Mouse (Mus musculus): ENCODE data around the gene Wipf3. TPM values are rescaled to one million over a fixed set of nuclear protein-coding genes. Genes with fewer than 3 reads are reported as not detected.

The Wipf3 gene
- polyA plus RNA-seq, 1 experiment from 2014 or later, result 2.8 TPM

DNA sequence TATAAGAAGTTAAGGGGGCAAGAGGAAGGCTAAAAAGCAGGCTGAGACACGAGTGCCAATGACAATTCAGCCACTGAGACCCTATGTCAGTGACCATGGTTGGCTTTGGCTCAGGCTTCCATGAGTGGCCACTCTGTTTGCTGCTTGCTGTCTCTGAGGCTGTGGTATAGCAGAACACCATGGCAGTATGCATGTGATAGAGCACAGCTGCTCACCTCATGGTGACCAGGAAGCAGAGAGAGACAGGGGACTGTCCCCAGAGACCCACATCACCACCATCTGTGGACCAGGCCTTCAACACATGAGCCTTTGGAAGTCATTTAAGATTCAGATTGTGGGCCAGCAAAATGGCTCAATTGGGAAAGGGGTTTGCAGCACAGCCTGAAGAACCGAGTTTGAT lies 114.2 kb downstream of the Wipf3 start:
- Histone ChIP-seq H3K4me3 (ENCODE audit: low read depth, low read length) (no peak overlapping the region), H3K27ac (ENCODE audit: low read depth, low read length) (no peak overlapping the region), H3K27me3 (ENCODE audit: control insufficient read depth, insufficient read depth, low read length) (no peaks in the 10 kb centered on the region), H3K9ac (replicated peaks; ENCODE audit: low read depth, low read length) (no peak overlapping the region), H3K9me3 (ENCODE audit: control insufficient read depth, low read length) (no peaks in the 10 kb centered on the region), H3K36me3 (ENCODE audit: control insufficient read depth, insufficient read depth, low read length) (no peaks in the 10 kb centered on the region), H3K4me1 (ENCODE audit: control insufficient read depth, insufficient read depth, low read length) (no peaks in the 10 kb centered on the region), H3K4me2 (ENCODE audit: low read depth, low read length) (no peak overlapping the region)
- 80% methylated on average over 2 of the region's 2 CpGs for WGBS
- ATAC-seq (ENCODE audit: low read depth), result no peak

DNA sequence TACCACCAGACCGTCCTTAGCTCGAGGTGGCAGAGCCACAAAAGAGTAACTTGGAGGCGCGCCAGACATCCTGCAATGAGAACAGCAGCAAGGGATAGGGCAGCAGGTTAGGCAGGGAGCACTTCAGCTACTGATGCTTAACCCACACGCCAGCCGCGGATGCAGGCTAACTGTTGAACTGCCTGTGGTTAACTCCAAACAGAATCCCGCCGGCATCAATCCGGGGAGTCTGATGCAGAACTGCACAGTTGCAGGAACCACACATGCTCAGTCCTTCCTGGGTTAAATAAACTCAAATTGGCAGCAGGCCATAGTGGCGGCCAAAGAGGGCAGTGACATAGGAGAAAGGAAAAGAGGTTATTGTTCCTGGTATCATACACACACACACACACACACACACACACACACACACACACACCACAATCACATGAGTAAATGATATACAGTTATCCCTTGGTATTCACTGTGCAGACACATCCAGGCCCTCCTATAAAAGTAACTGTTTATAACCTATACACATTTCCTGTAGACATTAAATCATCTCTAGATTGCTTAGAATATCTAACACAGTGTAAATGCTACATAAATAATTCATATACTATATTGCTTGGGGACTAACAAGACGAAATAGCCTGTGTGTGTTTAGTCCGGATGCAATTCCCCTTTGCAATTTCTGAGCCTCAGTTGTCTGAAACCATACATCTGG lies 119.1 kb downstream of the Wipf3 start:
- 50% methylated on average over 13 of the region's 13 CpGs for WGBS
- no peak overlapping the region for H3K9ac ChIP-seq (replicated peaks; ENCODE audit: low read depth, low read length)
- H3K4me1 ChIP-seq (ENCODE audit: control insufficient read depth, insufficient read depth, low read length), result peaks cover 7% of the 10 kb centered on the region; the same call in 1 of the 2 replicates
- H3K9me3 ChIP-seq (ENCODE audit: control insufficient read depth, low read length), result no peaks in the 10 kb centered on the region
- peak; percentile 57; the same call in 1 of the 2 replicates for ATAC-seq (ENCODE audit: low read depth)
- H3K27ac ChIP-seq (ENCODE audit: low read depth, low read length), result peak overlapping the region; percentile 13; the same call in 1 of the 2 replicates
- H3K4me3 ChIP-seq (ENCODE audit: low read depth, low read length), result no peak overlapping the region
- H3K27me3 ChIP-seq (ENCODE audit: control insufficient read depth, insufficient read depth, low read length), result no peaks in the 10 kb centered on the region
- no peaks in the 10 kb centered on the region for H3K36me3 ChIP-seq (ENCODE audit: control insufficient read depth, insufficient read depth, low read length)
- H3K4me2 ChIP-seq (ENCODE audit: low read depth, low read length), result no peak overlapping the region

DNA sequence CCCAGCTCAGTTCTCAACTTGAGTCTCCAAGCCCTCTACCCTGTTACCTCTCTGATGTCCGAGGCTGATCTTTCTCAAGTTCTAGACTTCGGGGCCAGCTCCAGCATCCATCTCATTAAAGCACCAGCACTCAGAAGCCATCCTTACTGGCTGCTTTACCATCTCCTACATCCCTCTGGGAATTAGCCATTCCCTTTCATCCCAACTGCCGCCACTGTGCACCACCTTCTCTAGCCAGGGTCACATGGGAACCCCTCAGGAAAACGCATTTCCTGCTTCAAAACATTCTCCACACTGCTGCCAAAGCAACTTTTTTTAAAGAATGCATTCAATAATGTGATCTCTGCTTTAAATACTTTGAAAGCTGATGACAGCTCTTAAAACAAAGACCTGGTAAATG lies 119.9 kb downstream of the Wipf3 start:
- Histone ChIP-seq H3K4me1 (ENCODE audit: control insufficient read depth, insufficient read depth, low read length) (peaks cover 15% of the 10 kb centered on the region), H3K9me3 (ENCODE audit: control insufficient read depth, low read length) (no peaks in the 10 kb centered on the region), H3K27me3 (ENCODE audit: control insufficient read depth, insufficient read depth, low read length) (no peaks in the 10 kb centered on the region), H3K27ac (ENCODE audit: low read depth, low read length) (no peak overlapping the region), H3K9ac (replicated peaks; ENCODE audit: low read depth, low read length) (no peak overlapping the region), H3K36me3 (ENCODE audit: control insufficient read depth, insufficient read depth, low read length) (no peaks in the 10 kb centered on the region), H3K4me2 (ENCODE audit: low read depth, low read length) (no peak overlapping the region), H3K4me3 (ENCODE audit: low read depth, low read length) (no peak overlapping the region)
- 59% methylated on average over 4 of the region's 4 CpGs for WGBS
- no peak for ATAC-seq (ENCODE audit: low read depth)

DNA sequence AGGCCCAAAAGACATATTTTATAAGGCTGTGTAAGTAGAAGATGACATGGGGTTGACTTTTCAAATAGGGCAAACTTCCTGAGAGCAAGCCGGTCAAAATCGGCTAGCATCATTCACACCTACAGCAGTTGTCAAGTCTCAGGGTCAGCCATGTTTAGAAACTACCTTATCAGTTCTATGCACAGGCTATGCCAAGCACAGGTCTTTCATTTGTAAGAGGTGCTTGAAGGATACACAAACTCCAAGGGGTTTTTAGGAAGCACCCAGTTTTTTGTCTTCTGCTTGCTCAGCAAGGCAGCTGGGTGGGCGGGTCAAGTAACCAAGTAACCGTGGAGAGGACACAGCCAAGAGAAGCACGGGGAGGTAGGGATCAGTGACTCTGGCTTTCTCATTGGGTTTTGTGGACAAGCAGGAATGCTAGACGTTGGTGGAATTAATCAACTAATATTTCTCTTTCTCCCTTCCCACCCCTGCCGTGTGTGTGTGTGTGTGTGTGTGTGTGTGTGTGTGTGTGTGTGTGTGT lies 121.5 kb downstream of the Wipf3 start:
- H3K4me1 ChIP-seq (ENCODE audit: control insufficient read depth, insufficient read depth, low read length), result peaks cover 26% of the 10 kb centered on the region
- 65% methylated on average over 7 of the region's 7 CpGs for WGBS
- no peak for ATAC-seq (ENCODE audit: low read depth)

DNA sequence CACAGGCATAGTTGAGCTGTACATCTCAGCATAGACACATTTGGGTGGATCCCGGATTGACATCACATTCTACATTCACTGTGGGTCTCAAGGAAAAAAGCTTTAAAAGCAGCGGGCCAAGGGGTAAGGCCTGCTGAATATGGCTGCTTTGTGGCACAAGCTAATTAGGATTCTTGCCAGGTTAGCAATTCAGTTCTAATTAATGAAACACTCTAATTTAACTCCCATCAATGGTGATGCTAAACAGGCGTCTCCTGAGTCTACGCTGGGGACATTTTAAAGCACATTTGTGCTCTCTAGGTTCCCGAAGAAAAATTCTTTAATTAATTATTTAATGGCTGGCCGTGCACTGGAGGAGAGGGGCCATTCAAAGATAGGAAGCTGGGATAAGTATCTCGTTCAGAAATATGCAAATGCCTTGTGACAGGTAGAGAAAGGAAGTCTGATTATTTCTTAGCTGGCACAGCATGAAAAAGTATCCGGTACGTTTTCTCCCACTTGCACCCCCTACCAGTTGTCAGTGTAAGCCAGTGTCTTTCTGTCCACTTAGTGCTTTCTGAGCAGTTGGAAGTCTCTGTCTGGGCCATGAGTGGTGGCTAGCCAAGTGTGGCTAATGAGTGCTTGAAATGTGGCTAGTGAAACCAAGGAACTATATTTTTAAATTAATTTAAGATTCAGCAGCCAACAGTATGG lies 123.5 kb downstream of the Wipf3 start:
- Histone ChIP-seq H3K27ac (ENCODE audit: low read depth, low read length) (no peak overlapping the region), H3K9me3 (ENCODE audit: control insufficient read depth, low read length) (no peaks in the 10 kb centered on the region), H3K4me2 (ENCODE audit: low read depth, low read length) (no peak overlapping the region), H3K27me3 (ENCODE audit: control insufficient read depth, insufficient read depth, low read length) (no peaks in the 10 kb centered on the region), H3K4me1 (ENCODE audit: control insufficient read depth, insufficient read depth, low read length) (peaks cover 27% of the 10 kb centered on the region), H3K9ac (replicated peaks; ENCODE audit: low read depth, low read length) (no peak overlapping the region), H3K4me3 (ENCODE audit: low read depth, low read length) (no peak overlapping the region), H3K36me3 (ENCODE audit: control insufficient read depth, insufficient read depth, low read length) (no peaks in the 10 kb centered on the region; the same call in 1 of the 2 replicates)
- ATAC-seq (ENCODE audit: low read depth), result peak; percentile 73
- WGBS, result 31% methylated on average over 9 of the region's 9 CpGs

More for the DNA sequence above, 121.5 kb downstream of the Wipf3 start:
- H3K9me3 ChIP-seq (ENCODE audit: control insufficient read depth, low read length), result no peaks in the 10 kb centered on the region
- H3K27me3 ChIP-seq (ENCODE audit: control insufficient read depth, insufficient read depth, low read length), result no peaks in the 10 kb centered on the region
- H3K4me2 ChIP-seq (ENCODE audit: low read depth, low read length), result no peak overlapping the region
- no peak overlapping the region for H3K4me3 ChIP-seq (ENCODE audit: low read depth, low read length)
- no peak overlapping the region for H3K9ac ChIP-seq (replicated peaks; ENCODE audit: low read depth, low read length)
- H3K27ac ChIP-seq (ENCODE audit: low read depth, low read length), result no peak overlapping the region
- H3K36me3 ChIP-seq (ENCODE audit: control insufficient read depth, insufficient read depth, low read length), result no peaks in the 10 kb centered on the region

Other genes starting within 250 kb of the Wipf3 start
- 1.0 and 1.3 TPM in 2 replicates for gene Prr15, start 103.8 kb upstream of the Wipf3 start, polyA plus RNA-seq (2014; fragmentation: Nextera tagmentation; extraction: Ambion mirVana)
- gene Scrn1, start 136.9 kb downstream of the Wipf3 start, polyA plus RNA-seq (2014; fragmentation: Nextera tagmentation; extraction: Ambion mirVana), result 109 and 110 TPM in 2 replicates
- gene Plekha8, start 165.5 kb downstream of the Wipf3 start, polyA plus RNA-seq (2014; fragmentation: Nextera tagmentation; extraction: Ambion mirVana), result 12.2 and 13.3 TPM in 2 replicates
- 9.1 and 14.6 TPM in 2 replicates for gene Fkbp14, start 167.7 kb downstream of the Wipf3 start, polyA plus RNA-seq (2014; fragmentation: Nextera tagmentation; extraction: Ambion mirVana)